Mouse (Mus musculus): ENCODE results near the gene Rnf148. TPM values are rescaled to one million over a fixed set of nuclear protein-coding genes. Genes with fewer than 3 reads are reported as not detected.

The Rnf148 gene
- total RNA-seq (2015), result not detected in 2 replicates
- total RNA-seq (2017), result not detected in 2 replicates

GRCm38 (mm10) chr6:23655036-23655435 is at the start of gene Rnf148:
TSS of gene Rnf148 (minus strand) at chr6:23655136.
- no peak for ATAC-seq (ENCODE audit: poor library complexity, severe bottlenecking)

GRCm38 (mm10) chr6:23700879-23701278 is 45.9 kb upstream of the Rnf148 start:
- ATAC-seq (ENCODE audit: poor library complexity, severe bottlenecking), result no peak

- ATAC-seq (ENCODE audit: poor library complexity, severe bottlenecking), result no peak
Measured at GRCm38 (mm10) chr6:23678172-23678571, 23.2 kb upstream of the Rnf148 start.

- ATAC-seq (ENCODE audit: poor library complexity, severe bottlenecking), result no peak
Measured at GRCm38 (mm10) chr6:23650205-23650604, 4.7 kb downstream of the Rnf148 start, which contains the start of gene Rnf133. TSS of gene Rnf133 (minus strand) at chr6:23650305.

- no peak for ATAC-seq (ENCODE audit: poor library complexity, severe bottlenecking)
Measured at GRCm38 (mm10) chr6:23648732-23649131, 6.2 kb downstream of the Rnf148 start.

- no peak for ATAC-seq (ENCODE audit: poor library complexity, severe bottlenecking)
Measured at GRCm38 (mm10) chr6:23647627-23648247, 7.2 kb downstream of the Rnf148 start.

GRCm38 (mm10) chr6:23637081-23637480 is 17.9 kb downstream of the Rnf148 start:
- no peak for ATAC-seq (ENCODE audit: poor library complexity, severe bottlenecking)

GRCm38 (mm10) chr6:23635208-23635607 is 19.7 kb downstream of the Rnf148 start:
- no peak for ATAC-seq (ENCODE audit: poor library complexity, severe bottlenecking)

GRCm38 (mm10) chr6:23634016-23634415 is 20.9 kb downstream of the Rnf148 start:
- no peak for ATAC-seq (ENCODE audit: poor library complexity, severe bottlenecking)

GRCm38 (mm10) chr6:23630465-23630864 is 24.5 kb downstream of the Rnf148 start:
- ATAC-seq (ENCODE audit: poor library complexity, severe bottlenecking), result no peak

Other genes with a start within 250 kb of the Rnf148 start
- gene Rnf133, start 4.8 kb downstream of the Rnf148 start, total RNA-seq (2015), result not detected in 2 replicates
- not detected in 2 replicates for gene Rnf133, start 4.8 kb downstream of the Rnf148 start, total RNA-seq (2017)
- not detected in 2 replicates for gene Cadps2, start 184.3 kb upstream of the Rnf148 start, total RNA-seq (2015)
- gene Cadps2, start 184.3 kb upstream of the Rnf148 start, total RNA-seq (2017), result 0.04 TPM in 1 of 2 replicates, not detected in the other